Mouse (Mus musculus): Measurements from ENCODE around the gene 4931414P19Rik.

DNA sequence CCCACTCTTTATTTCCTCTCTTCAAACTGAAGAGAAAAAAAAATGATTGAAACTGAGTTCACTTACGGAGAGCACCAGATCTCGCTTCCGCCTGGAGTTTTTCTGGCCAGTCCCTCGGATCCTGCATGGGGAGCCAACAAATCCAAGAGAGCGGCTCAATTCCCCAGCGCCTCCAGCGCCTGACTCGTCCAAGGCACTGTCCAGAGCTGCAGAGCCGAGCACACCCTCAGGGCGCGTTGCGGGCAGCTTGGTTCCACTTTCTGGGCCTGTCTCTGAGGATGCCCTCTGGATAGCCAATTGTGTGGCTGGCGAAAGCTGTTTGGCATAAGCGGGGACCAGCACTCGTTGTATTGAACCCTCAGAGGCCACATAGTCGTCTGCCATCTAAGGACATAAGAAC is 14.7 kb downstream of the 4931414P19Rik start:
- TF ChIP-seq CTCF (IDR thresholded peaks at IDR 0.05; ENCODE audit: control insufficient read depth, insufficient read depth, low read length) (no peak), POLR2A (IDR thresholded peaks at IDR 0.05; ENCODE audit: borderline replicate concordance, control insufficient read depth, low read depth, low read length) (no peak)
